Mouse (Mus musculus) inflammation-experienced regulatory T-cells (primary cell): ENCODE measurements around the gene Ceacam9. TPM values are rescaled to one million over a fixed set of nuclear protein-coding genes. Genes with fewer than 3 reads are reported as not detected.

Experiments
- polyA plus RNA-seq, 2 experiments: library from polyadenylated mRNA; unstranded; fragments of 100-300 nt; shearing (Covaris generic); gene quantifications; one replicate each; pipeline ENCODE4 v1.2.1; 2017

Gene Ceacam9
- polyA plus RNA-seq, result under 1 TPM in 1 of 2 experiments, not detected in 1; 0.22 TPM

GRCm38 (mm10) chr7:16721629-16722028 lies at the start of gene Ceacam9:
TSS of gene Ceacam9 (plus strand) at chr7:16721929.

GRCm38 (mm10) chr7:16675605-16676004 lies 46.1 kb upstream of the Ceacam9 start, which contains the start of gene Ceacam15:
TSS of gene Ceacam15 (minus strand) at chr7:16675705.

GRCm38 (mm10) chr7:16738073-16738696 lies 16.5 kb downstream of the Ceacam9 start, which contains the start of gene Ap2s1:
TSS of gene Ap2s1 (plus strand) at chr7:16738410.

Other genes with a start within 250 kb of the Ceacam9 start
- gene Npas1, start 244.2 kb upstream of the Ceacam9 start, polyA plus RNA-seq, result 1 to 10 TPM in 1 of 2 experiments, under 1 TPM in 1; 0.43 to 2.5 TPM
- 1 to 10 TPM; 4.6 to 5.1 TPM for gene Arhgap35, start 106.9 kb upstream of the Ceacam9 start, polyA plus RNA-seq
- gene Ceacam15, start 46.2 kb upstream of the Ceacam9 start, polyA plus RNA-seq, result 1 to 10 TPM in 1 of 2 experiments, under 1 TPM in 1; 0.60 to 1.8 TPM
- 100 to 1,000 TPM; 133 to 165 TPM for gene Ap2s1, start 16.5 kb downstream of the Ceacam9 start, polyA plus RNA-seq
- gene Slc1a5, start 59.4 kb downstream of the Ceacam9 start, polyA plus RNA-seq, result 100 to 1,000 TPM; 334 to 412 TPM
- gene Strn4, start 94.0 kb downstream of the Ceacam9 start, polyA plus RNA-seq, result 10 to 100 TPM; 68.2 to 82.5 TPM
- 10 to 100 TPM; 24.3 to 28.0 TPM for gene Fkrp, start 94.8 kb downstream of the Ceacam9 start, polyA plus RNA-seq
- 100 to 1,000 TPM; 175 to 246 TPM for gene Prkd2, start 121.0 kb downstream of the Ceacam9 start, polyA plus RNA-seq
- under 1 TPM in 1 of 2 experiments, not detected in 1; 0.42 TPM for gene Dact3, start 153.4 kb downstream of the Ceacam9 start, polyA plus RNA-seq
- not detected for gene Gng8, start 169.9 kb downstream of the Ceacam9 start, polyA plus RNA-seq
- 10 to 100 TPM in 1 of 2 experiments, 1 to 10 TPM in 1; 7.2 to 27.8 TPM for gene Ptgir, start 184.6 kb downstream of the Ceacam9 start, polyA plus RNA-seq
- gene Calm3, start 202.2 kb downstream of the Ceacam9 start, polyA plus RNA-seq, result 100 to 1,000 TPM; 107 to 138 TPM
- gene Pnmal2, start 222.8 kb downstream of the Ceacam9 start, polyA plus RNA-seq, result 1 to 10 TPM in 1 of 2 experiments, under 1 TPM in 1; 0.06 to 1.4 TPM
- gene Pnmal1, start 237.8 kb downstream of the Ceacam9 start, polyA plus RNA-seq, result under 1 TPM in 1 of 2 experiments, not detected in 1; 0.36 TPM